Mouse (Mus musculus) small intestine, adult 2 months (tissue): ENCODE results near the gene Calml3.

Experiments
- CTCF ChIP-seq: fragments of 200-500 bp; IDR thresholded peaks from 2 replicates; pipeline ENCODE4 v1.5.1; 2012; ENCODE audit warnings: low read depth, mild to moderate bottlenecking, control low read depth, inconsistent platforms, low read length, moderate library complexity, mixed read lengths; ENCODE audit not compliant: insufficient replicate concordance, insufficient read length; ENCODE audit errors: extremely low read depth
- POLR2A ChIP-seq: fragments of 200-500 bp; IDR thresholded peaks from 2 replicates; pipeline ENCODE4 v1.6.1; 2012; ENCODE audit warnings: low read depth, mild to moderate bottlenecking, control low read depth, inconsistent platforms, low read length, moderate library complexity

- TF ChIP-seq CTCF (no peak), POLR2A (no peak)
These were observed 38.3 kb downstream of the Calml3 start for GRCm38 (mm10) chr13:3765781-3766180.
